Mouse (Mus musculus): ENCODE results near the gene Araf. TPM values are rescaled to one million over a fixed set of nuclear protein-coding genes. Genes with fewer than 3 reads are reported as not detected.
"Not testable (repeated sequence)": the region's sequence is repeated elsewhere in the genome, so short reads cannot be mapped to it uniquely, and the experiment has no call there.

Araf gene
- polyA plus RNA-seq, 1 experiment from 2014 or later = 340 TPM

- H3K9ac ChIP-seq = no peak overlapping the region
- no peak for DNase-seq (ENCODE audit: low spot score)
- 57% methylated on average over 7 of the region's 7 CpGs for WGBS
Measured at GRCm38 (mm10) chrX:20793230-20793629, 4.4 kb upstream of the Araf start.

GRCm38 (mm10) chrX:20794229-20794628, 3.4 kb upstream of the Araf start:
- DNase-seq (ENCODE audit: low spot score) (no peak), ATAC-seq (ENCODE audit: low FRiP score) (no peak)
- Histone ChIP-seq H3K9me3 (ENCODE audit: control insufficient read depth, low read length) (no peaks in the 10 kb centered on the region), H3K9ac (no peak overlapping the region), H3K27me3 (ENCODE audit: control insufficient read depth, insufficient read depth, low read length) (no peaks in the 10 kb centered on the region), H3K36me3 (replicated peaks; ENCODE audit: control insufficient read depth, insufficient read depth) (no peaks in the 10 kb centered on the region), H3K4me1 (replicated peaks; ENCODE audit: control insufficient read depth, insufficient read depth, low read length) (no peaks in the 10 kb centered on the region), H3K27ac (no peak overlapping the region), H3K4me3 (replicated peaks; ENCODE audit: low read length) (no peak overlapping the region), H3K4me2 (replicated peaks) (no peak overlapping the region)
- 37% methylated on average over 5 of the region's 5 CpGs for WGBS

More at GRCm38 (mm10) chrX:20793230-20793629, 4.4 kb upstream of the Araf start:
- Histone ChIP-seq H3K36me3 (replicated peaks; ENCODE audit: control insufficient read depth, insufficient read depth) (no peaks in the 10 kb centered on the region), H3K4me2 (replicated peaks) (no peak overlapping the region), H3K4me1 (replicated peaks; ENCODE audit: control insufficient read depth, insufficient read depth, low read length) (no peaks in the 10 kb centered on the region), H3K9me3 (ENCODE audit: control insufficient read depth, low read length) (no peaks in the 10 kb centered on the region), H3K27ac (no peak overlapping the region), H3K27me3 (ENCODE audit: control insufficient read depth, insufficient read depth, low read length) (no peaks in the 10 kb centered on the region), H3K4me3 (replicated peaks; ENCODE audit: low read length) (no peak overlapping the region)
- ATAC-seq (ENCODE audit: low FRiP score) = no peak

- ATAC-seq (ENCODE audit: low FRiP score) = peak; percentile 99
- 29% methylated on average over 16 of the region's 21 CpGs for WGBS
Measured at GRCm38 (mm10) chrX:20798141-20798796, 655 bp downstream of the Araf start.

GRCm38 (mm10) chrX:20798797-20799147, 1.2 kb downstream of the Araf start:
- no peak for DNase-seq (ENCODE audit: low spot score)
- H3K4me2 ChIP-seq (replicated peaks) = peak overlapping the region; percentile 54
- peak; percentile 22; the same call in 1 of the 2 replicates for ATAC-seq (ENCODE audit: low FRiP score)
- peak overlapping the region; percentile 77 for H3K9ac ChIP-seq
- peak overlapping the region; percentile 42 for H3K4me3 ChIP-seq (replicated peaks; ENCODE audit: low read length)
- H3K4me1 ChIP-seq (replicated peaks; ENCODE audit: control insufficient read depth, insufficient read depth, low read length) = no peaks in the 10 kb centered on the region
- H3K27me3 ChIP-seq (ENCODE audit: control insufficient read depth, insufficient read depth, low read length) = no peaks in the 10 kb centered on the region
- H3K36me3 ChIP-seq (replicated peaks; ENCODE audit: control insufficient read depth, insufficient read depth) = no peaks in the 10 kb centered on the region
- no peaks in the 10 kb centered on the region for H3K9me3 ChIP-seq (ENCODE audit: control insufficient read depth, low read length)
- 20% methylated on average over 7 of the region's 7 CpGs for WGBS
- peak overlapping the region; percentile 96 for H3K27ac ChIP-seq

More at GRCm38 (mm10) chrX:20798141-20798796, 655 bp downstream of the Araf start:
- Histone ChIP-seq H3K36me3 (replicated peaks; ENCODE audit: control insufficient read depth, insufficient read depth) (no peaks in the 10 kb centered on the region), H3K9ac (peak overlapping the region; percentile 77), H3K27me3 (ENCODE audit: control insufficient read depth, insufficient read depth, low read length) (no peaks in the 10 kb centered on the region), H3K27ac (peak overlapping the region; percentile 96), H3K4me2 (replicated peaks) (peak overlapping the region; percentile 54), H3K9me3 (ENCODE audit: control insufficient read depth, low read length) (no peaks in the 10 kb centered on the region), H3K4me1 (replicated peaks; ENCODE audit: control insufficient read depth, insufficient read depth, low read length) (no peaks in the 10 kb centered on the region), H3K4me3 (replicated peaks; ENCODE audit: low read length) (peak overlapping the region; percentile 42)
- DNase-seq (ENCODE audit: low spot score) = peak; percentile 83

GRCm38 (mm10) chrX:20801456-20801855, 3.8 kb downstream of the Araf start:
- Histone ChIP-seq H3K9me3 (ENCODE audit: control insufficient read depth, low read length) (no peaks in the 10 kb centered on the region), H3K4me2 (replicated peaks) (no peak overlapping the region), H3K4me1 (replicated peaks; ENCODE audit: control insufficient read depth, insufficient read depth, low read length) (no peaks in the 10 kb centered on the region), H3K27ac (no peak overlapping the region), H3K4me3 (replicated peaks; ENCODE audit: low read length) (no peak overlapping the region), H3K27me3 (ENCODE audit: control insufficient read depth, insufficient read depth, low read length) (no peaks in the 10 kb centered on the region), H3K9ac (no peak overlapping the region), H3K36me3 (replicated peaks; ENCODE audit: control insufficient read depth, insufficient read depth) (no peaks in the 10 kb centered on the region)
- DNase-seq (ENCODE audit: low spot score) (no peak), ATAC-seq (ENCODE audit: low FRiP score) (no peak)
- WGBS = 78% methylated on average over 2 of the region's 2 CpGs

- not testable (repeated sequence) for H3K27ac ChIP-seq; H3K4me2 ChIP-seq (replicated peaks); H3K9ac ChIP-seq; DNase-seq (ENCODE audit: low spot score); H3K4me3 ChIP-seq (replicated peaks; ENCODE audit: low read length); H3K4me1 ChIP-seq (replicated peaks; ENCODE audit: control insufficient read depth, insufficient read depth, low read length); H3K27me3 ChIP-seq (ENCODE audit: control insufficient read depth, insufficient read depth, low read length); H3K9me3 ChIP-seq (ENCODE audit: control insufficient read depth, low read length); ATAC-seq (ENCODE audit: low FRiP score); H3K36me3 ChIP-seq (replicated peaks; ENCODE audit: control insufficient read depth, insufficient read depth)
- whole genome bisulfite sequencing = 73% methylated on average over 1 of the region's 1 CpGs
Measured at GRCm38 (mm10) chrX:20804301-20804700, 6.7 kb downstream of the Araf start.

GRCm38 (mm10) chrX:20806295-20806694, 8.7 kb downstream of the Araf start:
- Histone ChIP-seq H3K4me3 (replicated peaks; ENCODE audit: low read length) (no peak overlapping the region), H3K9ac (no peak overlapping the region), H3K27me3 (ENCODE audit: control insufficient read depth, insufficient read depth, low read length) (no peaks in the 10 kb centered on the region), H3K36me3 (replicated peaks; ENCODE audit: control insufficient read depth, insufficient read depth) (no peaks in the 10 kb centered on the region), H3K27ac (no peak overlapping the region), H3K4me2 (replicated peaks) (no peak overlapping the region), H3K4me1 (replicated peaks; ENCODE audit: control insufficient read depth, insufficient read depth, low read length) (no peaks in the 10 kb centered on the region), H3K9me3 (ENCODE audit: control insufficient read depth, low read length) (no peaks in the 10 kb centered on the region)
- ATAC-seq (ENCODE audit: low FRiP score) (no peak), DNase-seq (ENCODE audit: low spot score) (no peak)
- 75% methylated on average over 1 of the region's 1 CpGs for WGBS

- Histone ChIP-seq H3K4me1 (replicated peaks; ENCODE audit: control insufficient read depth, insufficient read depth, low read length) (no peaks in the 10 kb centered on the region), H3K4me3 (replicated peaks; ENCODE audit: low read length) (no peak overlapping the region), H3K36me3 (replicated peaks; ENCODE audit: control insufficient read depth, insufficient read depth) (no peaks in the 10 kb centered on the region), H3K4me2 (replicated peaks) (no peak overlapping the region), H3K9me3 (ENCODE audit: control insufficient read depth, low read length) (no peaks in the 10 kb centered on the region), H3K27ac (no peak overlapping the region), H3K27me3 (ENCODE audit: control insufficient read depth, insufficient read depth, low read length) (no peaks in the 10 kb centered on the region), H3K9ac (no peak overlapping the region)
- WGBS = 75% methylated on average over 6 of the region's 6 CpGs
- ATAC-seq (ENCODE audit: low FRiP score) = no peak
- DNase-seq (ENCODE audit: low spot score) = no peak
Measured at GRCm38 (mm10) chrX:20816974-20817373, 19.4 kb downstream of the Araf start.

- H3K27ac ChIP-seq = peak overlapping the region; percentile 80
- DNase-seq (ENCODE audit: low spot score) = peak; percentile 72
- peak overlapping the region; percentile 18 for H3K4me3 ChIP-seq (replicated peaks; ENCODE audit: low read length)
- peak; percentile 91 for ATAC-seq (ENCODE audit: low FRiP score)
- WGBS = 20% methylated on average over 19 of the region's 19 CpGs
- no peaks in the 10 kb centered on the region for H3K4me1 ChIP-seq (replicated peaks; ENCODE audit: control insufficient read depth, insufficient read depth, low read length)
- no peaks in the 10 kb centered on the region for H3K9me3 ChIP-seq (ENCODE audit: control insufficient read depth, low read length)
- no peaks in the 10 kb centered on the region for H3K36me3 ChIP-seq (replicated peaks; ENCODE audit: control insufficient read depth, insufficient read depth)
- peak overlapping the region; percentile 51 for H3K4me2 ChIP-seq (replicated peaks)
- H3K27me3 ChIP-seq (ENCODE audit: control insufficient read depth, insufficient read depth, low read length) = no peaks in the 10 kb centered on the region
- H3K9ac ChIP-seq = peak overlapping the region; percentile 42; the same call in 1 of the 2 replicates
Measured at GRCm38 (mm10) chrX:20819204-20819628, 21.6 kb downstream of the Araf start.

All from hindbrain, embryonic 14.5 days (tissue).